Mouse (Mus musculus) hindbrain, embryonic 14.5 days (tissue): ENCODE measurements around the gene Parp16. TPM values are rescaled to one million over a fixed set of nuclear protein-coding genes. Genes with fewer than 3 reads are reported as not detected.

Experiments
- ATAC-seq: fragments of 200-750 bp; cut with Nextera tagmentation; 2 replicates; pipeline ENCODE4 v1.8.0; 2017; ENCODE audit warnings: moderate number of reproducible peaks, mild to moderate bottlenecking, moderate TSS enrichment, moderate library complexity; ENCODE audit not compliant: low FRiP score
- DNase-seq: peaks from one replicate; pipeline ENCODE4 v3.0.0-alpha.2; 2015; ENCODE audit warnings: low spot score
- H3K27ac ChIP-seq: fragments of 300-500 bp; sonication (generic); 2 replicates; pipeline ENCODE4 v1.5.1; 2014; ENCODE audit warnings: mild to moderate bottlenecking, moderate library complexity
- H3K27me3 ChIP-seq: fragments of 300-500 bp; sonication (generic); 2 replicates; pipeline ENCODE4 v1.6.1; 2014; ENCODE audit warnings: mild to moderate bottlenecking, low read length, mixed read lengths; ENCODE audit not compliant: control insufficient read depth, insufficient read depth
- H3K36me3 ChIP-seq: fragments of 300-500 bp; sonication (generic); replicated peaks from 2 replicates; pipeline ENCODE4 v1.6.1; 2014; ENCODE audit not compliant: control insufficient read depth, insufficient read depth
- H3K4me1 ChIP-seq: fragments of 300-500 bp; sonication (generic); replicated peaks from 2 replicates; pipeline ENCODE4 v1.6.1; 2014; ENCODE audit warnings: antibody characterized with exemption, low read length, mixed read lengths; ENCODE audit not compliant: control insufficient read depth, insufficient read depth
- H3K4me2 ChIP-seq: fragments of 300-500 bp; sonication (generic); replicated peaks from 2 replicates; pipeline ENCODE4 v1.6.1; 2014; ENCODE audit warnings: mild to moderate bottlenecking, moderate library complexity
- H3K4me3 ChIP-seq: fragments of 300-500 bp; sonication (generic); replicated peaks from 2 replicates; pipeline ENCODE4 v1.5.1; 2014; ENCODE audit warnings: mild to moderate bottlenecking, low read length
- H3K9ac ChIP-seq: fragments of 300-500 bp; sonication (generic); 2 replicates; pipeline ENCODE4 v1.6.1; 2014
- H3K9me3 ChIP-seq: fragments of 300-500 bp; sonication (generic); 2 replicates; pipeline ENCODE4 v1.6.1; 2016; ENCODE audit warnings: low read length; ENCODE audit not compliant: control insufficient read depth
- WGBS: fragments of 180-500 bp; shearing (Covaris S2); extraction: QIAGEN DNeasy Blood & Tissue Kit; methylation state at CpG from one replicate; pipeline ENCODE4 v1.1.7; 2014; 5-methylcytosine and 5-hydroxymethylcytosine counted together
- polyA plus RNA-seq: library from polyadenylated mRNA; unstranded; fragments of >200 nt; fragmentation: Nextera tagmentation; extraction: Ambion mirVana; gene quantifications from 2 replicates; pipeline ENCODE4 v1.2.1, GENCODE M21; 2014

Gene Parp16
- polyA plus RNA-seq, 1 experiment from 2014 or later: 7.9 TPM

GRCm38 (mm10) chr9:65243249-65243648, 48.1 kb downstream of the Parp16 start:
- 51% methylated on average over 4 of the region's 4 CpGs for WGBS
- H3K36me3 ChIP-seq: no peaks in the 10 kb centered on the region
- ATAC-seq (no peak), DNase-seq (no peak)
- H3K27me3 ChIP-seq: no peaks in the 10 kb centered on the region
- H3K9ac ChIP-seq: peak overlapping the region; percentile 0; the same call in 1 of the 2 replicates
- no peaks in the 10 kb centered on the region for H3K9me3 ChIP-seq
- H3K4me3 ChIP-seq: no peak overlapping the region
- peaks cover 3% of the 10 kb centered on the region for H3K4me1 ChIP-seq
- no peak overlapping the region for H3K27ac ChIP-seq
- H3K4me2 ChIP-seq: no peak overlapping the region

GRCm38 (mm10) chr9:65244036-65244806, 49.1 kb downstream of the Parp16 start:
- H3K36me3 ChIP-seq: no peaks in the 10 kb centered on the region
- no peak overlapping the region for H3K4me2 ChIP-seq
- H3K27me3 ChIP-seq: no peaks in the 10 kb centered on the region
- DNase-seq (no peak), ATAC-seq (no peak)
- no peak overlapping the region for H3K9ac ChIP-seq
- no peak overlapping the region for H3K27ac ChIP-seq
- H3K9me3 ChIP-seq: no peaks in the 10 kb centered on the region
- peaks cover 3% of the 10 kb centered on the region; the same call in 1 of the 2 replicates for H3K4me1 ChIP-seq
- WGBS: 66% methylated on average over 9 of the region's 9 CpGs
- no peak overlapping the region for H3K4me3 ChIP-seq

DNA sequence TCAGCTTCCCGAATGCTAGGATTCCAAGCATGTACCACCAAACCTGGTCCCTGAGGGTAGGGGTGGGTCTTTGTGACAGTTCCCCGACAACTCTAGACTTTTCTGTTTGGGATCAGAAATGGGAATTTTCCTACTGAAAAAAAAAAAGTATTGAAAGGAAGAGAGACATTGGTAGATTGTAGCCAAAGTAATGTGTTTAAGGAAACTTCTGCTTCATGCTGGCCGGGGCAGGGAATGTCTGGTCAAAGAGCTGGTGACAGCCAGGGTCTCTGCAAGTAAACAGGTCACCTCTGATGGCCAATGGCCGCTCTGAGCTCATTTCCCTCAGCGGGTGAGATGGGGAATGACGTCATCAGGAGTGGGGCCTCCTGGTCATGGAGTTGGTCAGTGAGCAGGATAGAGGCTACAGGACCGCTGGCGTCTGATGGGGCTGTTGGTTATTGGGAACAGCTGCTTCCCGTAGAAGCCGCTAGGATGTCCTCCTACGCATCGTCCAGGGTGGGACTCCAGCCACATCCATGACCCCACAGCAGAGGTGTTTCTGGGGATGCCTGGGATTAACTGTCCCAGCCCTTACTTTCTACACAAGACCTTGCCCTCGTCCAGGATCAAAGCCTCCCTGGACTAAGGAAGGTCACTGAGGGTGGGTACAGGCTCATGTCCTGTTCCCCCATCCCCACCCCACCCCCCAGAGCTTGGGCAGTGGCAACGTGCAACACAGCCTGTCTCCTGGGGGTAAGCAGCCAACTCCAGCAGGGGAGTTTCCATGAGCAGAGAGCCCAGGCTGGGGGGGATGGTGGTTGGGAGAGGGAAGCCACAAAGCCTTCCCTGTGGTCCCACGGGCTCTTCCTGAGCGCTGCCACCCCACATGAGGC, 52.6 kb downstream of the Parp16 start:
- WGBS: 74% methylated on average over 16 of the region's 16 CpGs
- Histone ChIP-seq H3K9ac (no peak overlapping the region), H3K4me3 (no peak overlapping the region), H3K27me3 (no peaks in the 10 kb centered on the region), H3K9me3 (no peaks in the 10 kb centered on the region), H3K27ac (no peak overlapping the region), H3K4me1 (no peaks in the 10 kb centered on the region), H3K36me3 (no peaks in the 10 kb centered on the region), H3K4me2 (no peak overlapping the region)
- DNase-seq: no peak
- ATAC-seq: no peak

DNA sequence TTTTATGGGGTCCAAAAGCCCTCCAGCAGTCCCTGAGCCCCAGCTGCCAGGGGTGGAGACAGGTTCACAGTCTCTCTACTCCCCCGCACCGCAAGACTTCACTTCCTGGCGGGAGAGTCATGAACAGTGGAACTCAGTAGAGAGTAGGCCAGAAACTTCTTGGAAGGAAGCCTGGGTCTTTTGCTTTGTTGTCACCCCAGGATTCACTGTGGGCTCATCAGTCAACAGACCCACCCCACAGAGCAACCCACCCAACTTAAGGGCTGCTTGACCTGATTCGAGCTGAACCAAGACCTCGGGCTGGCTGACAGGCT, 53.2 kb downstream of the Parp16 start:
- no peaks in the 10 kb centered on the region for H3K4me1 ChIP-seq
- H3K9me3 ChIP-seq: no peaks in the 10 kb centered on the region
- no peaks in the 10 kb centered on the region for H3K36me3 ChIP-seq
- no peak overlapping the region for H3K9ac ChIP-seq
- H3K27me3 ChIP-seq: no peaks in the 10 kb centered on the region
- H3K27ac ChIP-seq: no peak overlapping the region
- ATAC-seq (no peak), DNase-seq (no peak)
- no peak overlapping the region for H3K4me2 ChIP-seq
- WGBS: 79% methylated on average over 5 of the region's 5 CpGs
- H3K4me3 ChIP-seq: no peak overlapping the region

DNA sequence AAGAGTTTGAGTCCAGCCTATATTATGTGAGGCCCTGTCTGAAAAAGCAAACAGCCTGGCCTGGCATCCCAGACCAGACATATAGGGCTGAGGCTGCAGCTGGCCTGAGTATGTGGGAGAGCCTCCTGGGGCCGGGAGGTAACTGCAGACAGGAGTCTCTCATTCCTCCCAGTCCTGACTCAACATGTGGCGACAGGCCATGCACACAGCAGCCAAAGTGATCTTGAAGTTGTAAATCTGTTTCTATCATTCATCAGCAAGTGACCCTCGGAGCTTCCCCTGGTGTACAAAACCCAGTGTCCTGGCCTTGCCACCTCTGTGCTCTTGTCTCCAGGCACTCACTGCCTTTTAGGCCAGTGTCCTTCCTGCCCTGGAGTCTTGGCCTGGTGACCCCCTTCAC, 56.9 kb downstream of the Parp16 start:
- Histone ChIP-seq H3K36me3 (no peaks in the 10 kb centered on the region), H3K9me3 (no peaks in the 10 kb centered on the region), H3K27ac (no peak overlapping the region), H3K4me1 (no peaks in the 10 kb centered on the region), H3K27me3 (no peaks in the 10 kb centered on the region), H3K4me3 (no peak overlapping the region), H3K4me2 (no peak overlapping the region), H3K9ac (no peak overlapping the region)
- ATAC-seq (no peak), DNase-seq (no peak)
- WGBS: 78% methylated on average over 3 of the region's 3 CpGs

GRCm38 (mm10) chr9:65255906-65256600, 60.9 kb downstream of the Parp16 start:
- no peak overlapping the region for H3K4me3 ChIP-seq
- ATAC-seq (no peak), DNase-seq (no peak)
- H3K9ac ChIP-seq: no peak overlapping the region
- H3K27me3 ChIP-seq: no peaks in the 10 kb centered on the region
- H3K9me3 ChIP-seq: no peaks in the 10 kb centered on the region
- H3K36me3 ChIP-seq: no peaks in the 10 kb centered on the region
- no peak overlapping the region for H3K27ac ChIP-seq
- H3K4me2 ChIP-seq: no peak overlapping the region
- no peaks in the 10 kb centered on the region for H3K4me1 ChIP-seq
- 71% methylated on average over 11 of the region's 11 CpGs for WGBS

DNA sequence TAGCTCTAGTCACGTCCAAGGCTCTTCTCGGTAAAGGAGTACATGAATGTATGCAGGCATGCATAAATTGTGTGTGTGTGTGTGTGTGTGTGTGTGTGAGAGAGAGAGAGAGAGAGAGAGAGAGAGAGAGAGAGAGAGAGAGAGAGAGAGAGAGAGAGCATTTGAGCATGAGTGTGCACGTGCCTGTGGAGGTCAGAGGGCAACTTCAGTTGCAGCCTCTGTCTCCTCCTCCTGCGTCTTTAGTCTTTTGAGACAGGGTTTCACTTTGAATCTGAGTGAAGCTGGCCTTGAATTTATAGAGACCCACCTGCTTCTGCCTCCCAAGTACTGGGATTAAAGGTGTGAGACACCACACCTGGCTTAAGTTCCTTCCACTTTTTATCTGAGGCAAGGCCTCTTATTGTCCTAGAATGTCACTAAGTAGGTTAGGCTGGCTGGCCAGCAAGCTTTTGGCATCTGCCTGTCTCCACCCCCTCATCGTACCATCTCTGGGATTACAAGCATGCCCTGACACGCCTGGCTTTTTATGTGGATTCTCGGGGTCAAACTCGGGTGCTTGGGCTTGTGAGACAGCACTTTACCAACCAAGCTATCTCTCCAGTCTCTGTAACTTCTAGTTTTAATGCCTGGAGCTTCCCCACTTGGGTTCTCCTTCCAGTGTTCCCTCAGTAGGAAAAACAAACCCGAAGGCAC, 62.2 kb downstream of the Parp16 start:
- Histone ChIP-seq H3K27me3 (no peaks in the 10 kb centered on the region), H3K4me1 (no peaks in the 10 kb centered on the region), H3K9ac (no peak overlapping the region), H3K4me2 (no peak overlapping the region), H3K27ac (no peak overlapping the region), H3K9me3 (no peaks in the 10 kb centered on the region), H3K4me3 (no peak overlapping the region), H3K36me3 (no peaks in the 10 kb centered on the region)
- DNase-seq: no peak
- 62% methylated on average over 9 of the region's 9 CpGs for WGBS
- ATAC-seq: no peak

DNA sequence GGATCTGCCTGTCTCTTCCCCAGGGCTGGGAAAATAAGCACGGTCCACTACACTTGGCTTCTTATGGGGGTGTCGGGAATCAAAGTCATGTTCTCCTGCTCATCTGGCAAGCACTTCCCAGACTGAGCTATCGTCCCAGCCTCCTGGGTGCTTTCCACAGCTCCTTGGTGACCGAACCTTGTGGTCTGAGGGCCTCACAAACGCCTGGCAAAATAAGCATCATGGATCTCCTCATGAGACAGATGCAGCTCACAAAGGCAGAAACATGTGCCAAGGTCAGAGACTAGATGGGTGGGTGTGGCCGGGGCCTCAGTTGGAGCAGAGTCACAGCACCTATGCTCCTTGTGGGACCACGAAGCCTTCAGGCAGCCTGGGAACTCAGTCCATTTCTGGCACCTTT, 64.2 kb downstream of the Parp16 start:
- no peak for ATAC-seq
- Histone ChIP-seq H3K4me3 (no peak overlapping the region), H3K27ac (no peak overlapping the region), H3K4me1 (no peaks in the 10 kb centered on the region), H3K27me3 (no peaks in the 10 kb centered on the region), H3K9me3 (no peaks in the 10 kb centered on the region), H3K36me3 (no peaks in the 10 kb centered on the region), H3K9ac (no peak overlapping the region), H3K4me2 (no peak overlapping the region)
- WGBS: 79% methylated on average over 7 of the region's 7 CpGs
- no peak for DNase-seq
